Mouse (Mus musculus) neutrophil, adult 83 days (primary cell): ENCODE data around the gene Ccdc3. TPM values are rescaled to one million over a fixed set of nuclear protein-coding genes. Genes with fewer than 3 reads are reported as not detected.

Experiments used
- total RNA-seq, 2 experiments: library from RNA; stranded (reverse); gene quantifications; one replicate each; pipeline ENCODE4 v1.2.4; 2023

The Ccdc3 gene
- total RNA-seq, result not detected

DNA sequence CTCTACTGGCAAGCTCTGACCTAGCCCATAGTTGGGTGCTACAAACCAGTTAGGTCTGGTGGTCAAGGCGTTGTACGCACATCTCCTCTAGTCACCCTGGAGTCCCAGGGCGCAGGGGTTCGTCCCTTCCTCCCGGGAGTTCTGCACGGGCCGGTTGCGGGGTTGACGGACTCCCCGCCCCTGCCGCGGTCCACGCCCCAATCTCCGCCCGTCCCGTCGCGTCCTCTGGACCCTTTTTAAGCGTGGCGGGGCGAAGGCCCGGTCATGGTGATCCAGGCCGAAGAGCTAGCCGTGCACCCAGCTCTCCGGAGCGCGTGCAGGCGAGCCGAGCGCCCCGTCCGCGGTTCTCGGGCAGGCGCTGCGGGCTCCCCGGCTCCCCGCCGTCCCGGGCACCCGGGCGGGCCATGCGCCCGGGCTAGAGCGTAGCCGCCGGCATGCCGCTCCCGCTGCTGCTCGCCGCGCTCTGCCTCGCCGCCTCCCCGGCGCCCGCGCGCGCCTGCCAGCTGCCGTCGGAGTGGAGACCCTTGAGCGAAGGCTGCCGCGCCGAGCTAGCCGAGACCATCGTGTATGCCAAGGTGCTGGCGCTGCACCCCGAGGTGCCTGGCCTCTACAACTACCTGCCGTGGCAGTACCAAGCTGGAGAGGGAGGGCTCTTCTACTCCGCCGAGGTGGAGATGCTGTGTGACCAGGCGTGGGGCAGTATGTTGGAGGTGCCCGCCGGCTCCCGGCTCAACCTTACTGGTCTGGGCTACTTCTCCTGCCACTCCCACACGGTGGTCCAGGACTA is at the start of gene Ccdc3:
TSS of gene Ccdc3 (plus strand) at position 277 of the 787 bp plus-strand sequence.

Other genes with a start within 250 kb of the Ccdc3 start
- 10 to 100 TPM; 33.7 to 36.1 TPM for gene Phyh, start 218.8 kb upstream of the Ccdc3 start, total RNA-seq
- not detected for gene Ucma, start 161.7 kb upstream of the Ccdc3 start, total RNA-seq
- 10 to 100 TPM; 26.8 to 39.2 TPM for gene Mcm10, start 125.0 kb upstream of the Ccdc3 start, total RNA-seq
- gene Optn, start 73.7 kb upstream of the Ccdc3 start, total RNA-seq, result 10 to 100 TPM; 21.4 to 24.3 TPM